Mouse (Mus musculus) embryonic facial prominence, embryonic 14.5 days (tissue): Measurements from ENCODE around the gene Kif19a. TPM values are rescaled to one million over a fixed set of nuclear protein-coding genes. Genes with fewer than 3 reads are reported as not detected.

ENCODE experiments used
- ATAC-seq: fragments of 200-750 bp; cut with Nextera tagmentation; 2 replicates; pipeline ENCODE4 v1.8.0; 2017; ENCODE audit warnings: low read depth, moderate number of reproducible peaks, moderate TSS enrichment
- DNase-seq: peaks from one replicate; pipeline ENCODE4 v3.0.0-alpha.2; 2015; ENCODE audit warnings: low spot score
- H3K27ac ChIP-seq: fragments of 300-500 bp; sonication (generic); replicated peaks from 2 replicates; pipeline ENCODE4 v1.5.1; 2014; ENCODE audit warnings: low read depth, mild to moderate bottlenecking, low read length, moderate library complexity
- H3K27me3 ChIP-seq: fragments of 300-500 bp; sonication (generic); replicated peaks from 2 replicates; pipeline ENCODE4 v1.6.1; 2014; ENCODE audit warnings: low read length; ENCODE audit not compliant: control insufficient read depth, insufficient read depth
- H3K36me3 ChIP-seq: fragments of 300-500 bp; sonication (generic); 2 replicates; pipeline ENCODE4 v1.6.1; 2014; ENCODE audit warnings: low read length, mixed read lengths; ENCODE audit not compliant: control insufficient read depth, insufficient read depth
- H3K4me1 ChIP-seq: fragments of 300-500 bp; sonication (generic); 2 replicates; pipeline ENCODE4 v1.6.1; 2014; ENCODE audit warnings: antibody characterized with exemption, low read length; ENCODE audit not compliant: control insufficient read depth, insufficient read depth
- H3K4me2 ChIP-seq: fragments of 300-500 bp; sonication (generic); 2 replicates; pipeline ENCODE4 v1.6.1; 2014; ENCODE audit warnings: low read depth, mild to moderate bottlenecking, low read length, moderate library complexity, mixed read lengths
- H3K4me3 ChIP-seq: fragments of 300-500 bp; sonication (generic); 2 replicates; pipeline ENCODE4 v1.5.1; 2014; ENCODE audit warnings: low read depth, mild to moderate bottlenecking, low read length
- H3K9ac ChIP-seq: fragments of 300-500 bp; sonication (generic); 2 replicates; pipeline ENCODE4 v1.6.1; 2014; ENCODE audit warnings: low read depth, mild to moderate bottlenecking, low read length, moderate library complexity, mixed read lengths
- H3K9me3 ChIP-seq: fragments of 300-500 bp; sonication (generic); 2 replicates; pipeline ENCODE4 v1.6.1; 2016; ENCODE audit warnings: low read length; ENCODE audit not compliant: control insufficient read depth
- WGBS: fragments of 180-500 bp; shearing (Covaris S2); extraction: QIAGEN DNeasy Blood & Tissue Kit; methylation state at CpG from one replicate; pipeline ENCODE4 v1.1.7; 2014; 5-methylcytosine and 5-hydroxymethylcytosine counted together
- polyA plus RNA-seq: library from polyadenylated mRNA; unstranded; fragments of >200 nt; fragmentation: Nextera tagmentation; extraction: Ambion mirVana; gene quantifications from 2 replicates; pipeline ENCODE4 v1.2.1, GENCODE M21; 2014

The Kif19a gene
- polyA plus RNA-seq, 1 experiment from 2014 or later = 2.1 TPM

- WGBS = 26% methylated on average over 5 of the region's 5 CpGs
- no peak overlapping the region for H3K9ac ChIP-seq
- peaks cover 24% of the 10 kb centered on the region for H3K4me1 ChIP-seq
- ATAC-seq = no peak
- no peaks in the 10 kb centered on the region for H3K36me3 ChIP-seq
- H3K9me3 ChIP-seq = no peaks in the 10 kb centered on the region
- H3K27ac ChIP-seq = no peak overlapping the region; the same call in 1 of the 2 replicates
- DNase-seq = no peak
- H3K4me3 ChIP-seq = no peak overlapping the region
- H3K4me2 ChIP-seq = peak overlapping the region; percentile 53
- no peaks in the 10 kb centered on the region; the same call in 1 of the 2 replicates for H3K27me3 ChIP-seq
These were observed 37.4 kb upstream of the Kif19a start for GRCm38 (mm10) chr11:114727826-114728186.

- DNase-seq (no peak), ATAC-seq (no peak)
- peaks cover 24% of the 10 kb centered on the region for H3K4me1 ChIP-seq
- H3K4me2 ChIP-seq = no peak overlapping the region
- H3K9me3 ChIP-seq = no peaks in the 10 kb centered on the region
- H3K27me3 ChIP-seq = no peaks in the 10 kb centered on the region; the same call in 1 of the 2 replicates
- WGBS = 34% methylated on average over 5 of the region's 5 CpGs
- no peaks in the 10 kb centered on the region for H3K36me3 ChIP-seq
- H3K9ac ChIP-seq = no peak overlapping the region
- H3K27ac ChIP-seq = no peak overlapping the region
- no peak overlapping the region for H3K4me3 ChIP-seq
These were observed 36.9 kb upstream of the Kif19a start for GRCm38 (mm10) chr11:114728333-114728732.

- H3K9ac ChIP-seq = no peak overlapping the region
- WGBS = 52% methylated on average over 6 of the region's 6 CpGs
- DNase-seq = no peak
- no peak for ATAC-seq
- no peak overlapping the region for H3K4me3 ChIP-seq
- no peak overlapping the region for H3K4me2 ChIP-seq
- H3K4me1 ChIP-seq = peaks cover 23% of the 10 kb centered on the region
- no peaks in the 10 kb centered on the region; the same call in 1 of the 2 replicates for H3K27me3 ChIP-seq
- no peaks in the 10 kb centered on the region for H3K36me3 ChIP-seq
- no peaks in the 10 kb centered on the region for H3K9me3 ChIP-seq
- no peak overlapping the region for H3K27ac ChIP-seq
These were observed 35.3 kb upstream of the Kif19a start for GRCm38 (mm10) chr11:114729832-114730363.

GRCm38 (mm10) chr11:114731711-114732110, 33.5 kb upstream of the Kif19a start:
- ATAC-seq (no peak), DNase-seq (no peak)
- Histone ChIP-seq H3K4me1 (peaks cover 18% of the 10 kb centered on the region), H3K27ac (no peak overlapping the region), H3K4me3 (no peak overlapping the region), H3K9me3 (no peaks in the 10 kb centered on the region), H3K36me3 (no peaks in the 10 kb centered on the region), H3K9ac (no peak overlapping the region), H3K27me3 (no peaks in the 10 kb centered on the region; the same call in 1 of the 2 replicates), H3K4me2 (no peak overlapping the region)
- 61% methylated on average over 4 of the region's 4 CpGs for WGBS

GRCm38 (mm10) chr11:114732890-114733289, 32.3 kb upstream of the Kif19a start:
- DNase-seq = no peak
- no peaks in the 10 kb centered on the region for H3K36me3 ChIP-seq
- no peaks in the 10 kb centered on the region for H3K9me3 ChIP-seq
- no peak overlapping the region for H3K4me2 ChIP-seq
- H3K4me3 ChIP-seq = no peak overlapping the region
- no peak overlapping the region for H3K27ac ChIP-seq
- no peaks in the 10 kb centered on the region; the same call in 1 of the 2 replicates for H3K27me3 ChIP-seq
- WGBS = 79% methylated on average over 22 of the region's 22 CpGs
- H3K4me1 ChIP-seq = peaks cover 11% of the 10 kb centered on the region; the same call in 1 of the 2 replicates
- no peak overlapping the region for H3K9ac ChIP-seq
- no peak for ATAC-seq

GRCm38 (mm10) chr11:114736111-114736510, 29.1 kb upstream of the Kif19a start:
- Histone ChIP-seq H3K27ac (no peak overlapping the region), H3K9ac (no peak overlapping the region), H3K27me3 (no peaks in the 10 kb centered on the region), H3K4me2 (no peak overlapping the region), H3K36me3 (no peaks in the 10 kb centered on the region), H3K4me1 (no peaks in the 10 kb centered on the region), H3K9me3 (no peaks in the 10 kb centered on the region), H3K4me3 (no peak overlapping the region)
- ATAC-seq (no peak), DNase-seq (no peak)
- 80% methylated on average over 2 of the region's 2 CpGs for WGBS

- Histone ChIP-seq H3K9ac (no peak overlapping the region), H3K4me1 (no peaks in the 10 kb centered on the region), H3K4me3 (no peak overlapping the region), H3K36me3 (no peaks in the 10 kb centered on the region), H3K4me2 (peak overlapping the region; percentile 35), H3K9me3 (no peaks in the 10 kb centered on the region), H3K27me3 (no peaks in the 10 kb centered on the region), H3K27ac (no peak overlapping the region)
- 35% methylated on average over 11 of the region's 11 CpGs for WGBS
- DNase-seq (peak; percentile 76), ATAC-seq (0 out of 2 replicates have a peak, but pooled peaks have one; percentile 21)
These were observed 28.1 kb upstream of the Kif19a start for GRCm38 (mm10) chr11:114736913-114737624.

GRCm38 (mm10) chr11:114740598-114740997, 24.6 kb upstream of the Kif19a start:
- no peak overlapping the region for H3K9ac ChIP-seq
- H3K4me1 ChIP-seq = no peaks in the 10 kb centered on the region
- 32% methylated on average over 10 of the region's 10 CpGs for WGBS
- H3K27ac ChIP-seq = no peak overlapping the region
- no peaks in the 10 kb centered on the region for H3K27me3 ChIP-seq
- H3K4me2 ChIP-seq = no peak overlapping the region
- ATAC-seq = no peak
- no peak overlapping the region for H3K4me3 ChIP-seq
- H3K36me3 ChIP-seq = no peaks in the 10 kb centered on the region
- no peaks in the 10 kb centered on the region for H3K9me3 ChIP-seq
- no peak for DNase-seq

DNA sequence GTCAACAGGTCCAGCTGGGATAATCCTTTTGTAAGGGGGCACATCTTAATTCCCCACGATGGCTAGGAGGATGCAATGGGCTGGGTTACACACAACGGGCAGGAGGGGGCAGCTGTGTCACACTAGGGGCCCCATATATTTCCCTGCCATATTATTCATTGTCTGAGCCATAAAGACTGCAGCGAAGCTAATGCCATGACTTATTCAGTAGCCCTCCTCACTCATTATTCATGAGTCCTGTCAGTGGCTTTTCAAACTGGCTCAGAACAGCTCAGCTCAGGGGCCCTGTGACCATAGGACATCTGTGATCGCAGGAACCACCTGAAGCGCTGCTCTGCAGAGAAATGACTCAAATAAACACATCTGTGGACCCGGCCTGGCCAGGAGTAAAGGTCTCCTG, 23.7 kb upstream of the Kif19a start:
- Histone ChIP-seq H3K4me3 (no peak overlapping the region), H3K9ac (no peak overlapping the region), H3K9me3 (no peaks in the 10 kb centered on the region), H3K27ac (no peak overlapping the region), H3K36me3 (no peaks in the 10 kb centered on the region), H3K4me2 (no peak overlapping the region), H3K27me3 (no peaks in the 10 kb centered on the region), H3K4me1 (no peaks in the 10 kb centered on the region)
- DNase-seq = no peak
- 46% methylated on average over 6 of the region's 6 CpGs for WGBS
- ATAC-seq = no peak
